Mouse (Mus musculus) kidney, adult 11 months (tissue): ENCODE data around the gene Gcgr.

Experiments used
- DNase-seq: peaks from one replicate; pipeline ENCODE4 v3.0.0; 2022

Gene Gcgr

DNA sequence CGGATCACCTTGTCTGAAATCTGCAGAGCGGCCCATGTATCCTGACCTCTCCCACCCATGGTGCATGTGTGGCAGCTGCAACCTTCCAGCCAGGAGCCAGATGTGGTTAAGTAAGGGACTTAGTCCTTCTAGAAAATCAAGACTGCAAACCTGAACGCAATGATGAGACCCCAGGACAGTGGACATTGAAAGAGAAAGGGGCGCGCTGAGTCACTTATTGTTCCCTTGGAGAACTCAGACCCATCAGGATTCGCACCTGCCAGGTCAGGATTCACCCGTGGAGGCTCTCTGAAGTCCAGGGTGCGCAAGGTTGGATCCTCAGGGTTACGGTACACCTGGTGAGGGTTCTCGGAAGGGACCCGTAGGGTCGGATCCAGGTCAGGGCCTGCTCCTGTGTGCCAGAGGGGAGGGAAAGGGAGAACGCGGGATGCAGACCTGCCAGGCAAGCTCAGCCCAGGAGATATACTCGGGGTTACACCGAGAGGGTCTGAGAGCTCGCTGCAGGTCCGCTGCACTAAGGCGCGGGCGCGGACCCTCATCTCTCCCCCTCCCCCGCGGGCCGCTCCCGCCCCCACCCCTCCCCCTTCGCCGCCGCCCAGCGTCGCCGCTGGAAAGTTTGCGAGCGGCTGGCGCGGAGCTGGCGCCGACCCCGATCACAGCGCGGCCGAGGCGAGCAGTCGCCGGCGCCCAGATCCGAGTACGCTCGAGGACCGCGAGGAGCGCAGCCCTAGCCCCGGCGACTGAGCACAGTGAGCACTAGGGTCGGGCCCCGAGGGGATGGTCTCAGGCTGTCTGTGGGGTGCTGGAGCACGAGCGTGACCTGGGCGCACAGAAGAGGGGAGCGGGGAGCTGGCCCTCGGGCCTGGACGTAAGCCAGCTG, at the start of gene Gcgr:
TSS of gene Gcgr (plus strand) at position 615 of the 880 bp plus-strand sequence.
- DNase-seq: no peak

GRCm38 (mm10) chr11:120483448-120483934, 47.0 kb upstream of the Gcgr start:
- DNase-seq: no peak

GRCm38 (mm10) chr11:120484265-120484981, 46.1 kb upstream of the Gcgr start, which contains the start of gene Mrpl12:
Gene Mrpl12, plus strand, starts transcription at chr11:120484613.
- peak; percentile 88 for DNase-seq

GRCm38 (mm10) chr11:120485251-120485650, 45.2 kb upstream of the Gcgr start:
- DNase-seq: peak; percentile 73

DNA sequence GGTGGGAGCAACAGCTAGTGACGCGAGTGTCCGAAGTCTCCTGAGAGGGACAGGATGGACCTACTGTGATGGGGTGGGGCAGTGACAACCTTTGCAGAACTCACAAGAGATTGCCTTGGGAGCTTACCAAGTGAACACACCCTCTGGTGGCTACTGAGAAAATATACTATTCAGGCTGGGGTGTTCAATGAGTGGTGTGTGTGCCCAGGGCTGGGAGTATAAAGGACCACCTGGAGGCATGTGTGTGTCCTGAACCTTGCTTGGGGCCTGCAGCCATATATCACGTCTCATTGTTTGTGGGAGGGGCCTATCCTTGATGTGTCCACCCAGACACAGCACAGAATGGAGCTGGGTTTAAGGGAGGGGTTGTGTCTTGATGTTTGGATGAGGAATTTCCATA, 42.0 kb upstream of the Gcgr start:
- no peak for DNase-seq

DNA sequence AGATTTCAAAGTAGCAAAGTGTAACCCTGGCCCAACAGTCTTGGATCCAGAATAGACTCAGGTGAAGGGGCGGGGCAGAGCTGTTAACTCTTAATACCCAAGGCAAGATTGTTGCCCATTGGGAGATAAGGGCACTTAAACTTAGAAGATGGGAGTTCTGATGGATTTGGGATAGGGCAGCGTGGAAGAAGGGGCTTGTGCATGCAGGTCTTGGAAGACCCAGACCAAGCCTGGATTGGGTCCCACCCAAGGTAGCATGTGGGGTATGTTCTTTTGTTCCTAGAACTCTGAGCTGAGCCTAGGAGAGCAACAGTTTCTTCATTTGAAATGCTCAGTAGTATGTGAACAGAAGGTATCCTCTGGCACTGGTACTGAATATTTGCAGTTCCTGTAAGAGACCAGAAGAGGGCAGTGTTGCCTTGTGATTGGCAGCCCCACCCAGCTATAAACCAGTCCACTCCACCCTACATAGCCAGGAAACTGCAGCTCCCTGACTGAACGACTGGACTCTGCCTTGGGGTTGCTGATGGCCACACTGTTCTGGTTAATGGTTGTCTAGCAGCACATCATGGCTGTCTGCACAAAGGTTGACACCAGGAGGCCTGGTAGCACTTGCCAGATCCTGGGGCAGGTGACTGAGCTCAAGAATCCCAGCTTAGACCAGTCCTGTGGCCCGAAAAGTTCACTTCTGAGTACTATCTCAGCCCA, 41.3 kb upstream of the Gcgr start:
- DNase-seq: peak; percentile 96

- DNase-seq: no peak
Measured at GRCm38 (mm10) chr11:120490291-120491046, 40.0 kb upstream of the Gcgr start.

DNA sequence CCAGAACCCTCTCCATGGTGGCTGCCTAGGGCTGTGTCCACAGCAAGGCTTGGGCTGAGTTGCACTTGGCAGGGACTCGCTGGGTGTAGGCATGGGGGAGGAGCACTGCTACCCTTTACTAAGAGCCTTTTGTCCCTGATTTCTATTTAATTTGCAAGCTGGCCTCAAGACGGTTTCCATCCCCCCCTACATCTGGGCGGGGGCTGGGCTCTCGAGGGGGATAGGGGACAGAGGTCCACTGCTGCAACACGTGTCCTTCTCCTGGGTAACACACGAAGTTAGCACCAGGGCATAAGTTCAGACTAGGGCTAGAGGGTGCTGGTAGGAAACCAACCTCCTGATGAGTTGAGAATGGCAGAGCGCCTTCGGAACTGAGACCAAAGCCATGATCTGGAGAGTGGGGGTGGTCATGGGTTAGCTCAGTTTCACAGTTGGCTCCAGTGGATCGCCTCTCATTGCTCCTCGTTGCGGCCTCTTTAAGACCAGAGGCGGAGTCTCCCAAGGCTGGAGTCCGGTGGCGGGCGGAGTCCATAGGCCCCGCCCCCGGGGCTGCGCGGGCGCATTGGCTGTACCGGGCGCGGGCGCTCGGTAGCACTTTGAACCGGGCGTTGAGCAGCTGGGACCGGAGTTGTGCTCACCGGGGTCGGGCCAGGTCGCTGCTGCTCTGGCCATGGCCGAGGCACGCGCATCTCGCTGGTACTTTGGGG, 39.0 kb upstream of the Gcgr start, which contains the start of gene Slc25a10:
TSS of gene Slc25a10 (plus strand) at position 524 of the 707 bp plus-strand sequence.
- DNase-seq: peak; percentile 95

DNA sequence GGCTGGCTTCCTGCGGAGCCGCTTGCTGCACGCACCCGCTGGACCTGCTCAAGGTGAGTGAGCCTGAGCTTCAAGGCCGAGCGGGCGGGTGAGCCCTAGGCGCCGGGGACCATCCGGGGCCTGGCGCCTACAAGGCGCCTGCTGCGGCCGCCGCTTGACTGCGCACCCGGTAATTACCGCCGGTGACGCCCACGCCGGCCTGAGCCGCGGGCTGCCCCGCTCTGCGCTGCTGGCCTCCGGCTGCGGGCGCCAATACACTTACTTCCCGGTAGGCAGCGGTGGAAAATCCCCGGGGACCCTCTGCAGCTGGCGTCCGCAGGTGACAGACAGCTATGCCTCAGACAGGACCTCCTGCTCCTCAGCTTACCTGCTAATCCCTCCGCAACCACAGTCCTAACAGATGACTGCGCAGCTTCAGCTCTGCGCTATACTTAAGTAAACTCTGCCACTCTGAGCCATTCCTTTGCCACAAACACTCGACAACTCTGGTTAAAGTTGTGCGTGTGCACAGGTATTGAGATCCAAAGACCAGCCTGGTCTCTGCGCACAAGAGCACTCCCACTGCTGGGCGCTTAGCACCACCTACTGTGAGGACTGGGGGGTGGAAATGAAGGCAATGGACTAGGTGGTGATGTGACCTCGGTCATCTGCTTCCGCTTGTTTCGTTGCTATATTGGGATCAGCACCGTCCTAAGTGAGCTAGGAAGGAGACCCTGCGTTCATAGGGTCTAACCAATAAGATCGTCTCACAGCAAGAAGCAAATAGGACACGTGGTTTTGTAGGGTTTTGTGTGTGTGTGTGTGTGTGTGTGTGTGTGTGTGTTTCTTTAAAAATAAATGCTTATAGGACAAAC, 38.2 kb upstream of the Gcgr start:
- peak; percentile 71 for DNase-seq

DNA sequence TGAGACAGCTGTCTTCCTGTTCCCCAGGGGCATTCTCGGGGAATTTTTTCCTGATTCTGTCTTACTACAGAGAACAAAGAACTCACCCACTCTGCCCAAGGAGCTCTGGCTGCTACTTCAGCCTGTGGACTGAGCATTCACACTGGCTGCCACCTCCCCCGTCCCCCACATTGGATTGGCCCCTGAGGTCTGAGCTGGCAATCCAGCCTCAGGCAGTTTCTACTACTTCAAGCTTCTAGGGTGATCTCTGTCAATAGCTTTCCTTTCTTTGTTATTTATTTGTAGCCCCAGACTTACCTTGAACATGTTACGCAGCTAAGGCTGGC, 37.7 kb upstream of the Gcgr start:
- no peak for DNase-seq

- DNase-seq: no peak
Measured at GRCm38 (mm10) chr11:120493351-120493750, 37.1 kb upstream of the Gcgr start.

GRCm38 (mm10) chr11:120493911-120494310, 36.6 kb upstream of the Gcgr start:
- no peak for DNase-seq

GRCm38 (mm10) chr11:120497436-120497835, 33.1 kb upstream of the Gcgr start:
- DNase-seq: no peak

GRCm38 (mm10) chr11:120498226-120498625, 32.3 kb upstream of the Gcgr start:
- no peak for DNase-seq

DNA sequence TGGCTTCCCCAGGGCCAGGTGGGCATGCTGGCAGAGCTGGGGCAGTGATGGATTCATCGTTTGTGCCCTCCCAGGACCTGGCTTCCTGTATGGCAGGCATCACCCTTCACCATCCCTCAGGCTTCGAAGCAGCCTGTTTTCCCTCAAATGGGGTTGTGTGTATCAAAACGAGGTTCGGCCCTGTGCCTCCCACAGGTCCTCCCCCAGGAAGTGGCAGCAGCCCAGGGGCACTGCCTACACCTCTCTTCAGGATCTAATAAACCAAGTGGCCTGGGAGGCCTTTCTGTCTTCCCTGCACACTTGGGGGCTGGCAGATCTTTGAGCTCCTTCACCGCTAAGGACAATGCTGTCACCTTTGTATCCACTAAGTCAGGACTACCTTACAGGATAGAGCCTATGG, 31.6 kb upstream of the Gcgr start:
- DNase-seq: no peak

DNA sequence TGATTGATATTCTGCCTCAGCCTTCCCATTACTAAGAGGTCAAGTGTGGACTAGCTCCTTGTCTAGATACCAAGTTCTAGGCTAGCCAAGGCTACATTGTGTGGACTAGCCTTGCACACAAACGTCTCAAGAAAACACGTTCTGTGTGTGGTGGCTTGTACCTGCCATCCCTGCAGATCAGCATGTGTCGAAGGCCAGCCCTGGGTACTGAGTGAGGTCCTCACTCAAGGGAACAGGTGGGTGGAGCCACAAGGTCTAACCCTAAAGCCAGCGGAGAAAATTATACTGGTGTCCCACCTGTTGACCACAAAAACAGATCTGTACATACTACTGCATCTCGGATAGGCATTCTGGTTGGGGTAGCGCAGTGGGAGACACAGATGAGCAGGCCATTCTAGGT, 30.6 kb upstream of the Gcgr start:
- no peak for DNase-seq

GRCm38 (mm10) chr11:120500357-120500756, 30.1 kb upstream of the Gcgr start:
- peak; percentile 95 for DNase-seq

- no peak for DNase-seq
Measured at GRCm38 (mm10) chr11:120501018-120501417, 29.5 kb upstream of the Gcgr start.

GRCm38 (mm10) chr11:120501701-120502100, 28.8 kb upstream of the Gcgr start:
- no peak for DNase-seq

- no peak for DNase-seq
Measured at GRCm38 (mm10) chr11:120505661-120506060, 24.8 kb upstream of the Gcgr start.

GRCm38 (mm10) chr11:120506899-120507298, 23.6 kb upstream of the Gcgr start:
- no peak for DNase-seq
